Mouse (Mus musculus): Measurements from ENCODE around the gene Usp21. TPM values are rescaled to one million over a fixed set of nuclear protein-coding genes. Genes with fewer than 3 reads are reported as not detected.
"Not testable (repeated sequence)": the region's sequence is repeated elsewhere in the genome, so short reads cannot be mapped to it uniquely, and the experiment has no call there.

Gene Usp21
- polyA plus RNA-seq, 1 experiment: not detected

- 23% methylated on average over 26 of the region's 26 CpGs for WGBS
- H3K4me3 ChIP-seq (ENCODE audit: insufficient read depth, low read depth, low read length): peak within 1 kb of the TSS; percentile 3
- peak within 1 kb of the TSS; percentile 48; the same call in 1 of the 2 replicates for H3K27ac ChIP-seq (ENCODE audit: insufficient read depth, low read depth, low read length)
- H3K4me1 ChIP-seq (ENCODE audit: control insufficient read depth, insufficient read depth, low read length): peaks cover 39% of the 10 kb centered on the region
- TF ChIP-seq POLR2A (IDR thresholded peaks at IDR 0.05; ENCODE audit: insufficient read depth, low read depth, low read length) (no peak), CTCF (IDR thresholded peaks at IDR 0.05; ENCODE audit: insufficient read depth, low read depth, low read length) (no peak)
These were observed 36.9 kb downstream of the Usp21 start, which contains the start of gene Ndufs2 for GRCm38 (mm10) chr1:171250680-171251593. Ndufs2 (minus strand) TSS chr1:171251388.

GRCm38 (mm10) chr1:171249913-171250600 lies 37.7 kb downstream of the Usp21 start, which contains the start of gene Adamts4:
Adamts4 (plus strand) TSS chr1:171250421.
- TF ChIP-seq CTCF (IDR thresholded peaks at IDR 0.05; ENCODE audit: insufficient read depth, low read depth, low read length) (no peak), POLR2A (IDR thresholded peaks at IDR 0.05; ENCODE audit: insufficient read depth, low read depth, low read length) (no peak)
- Histone ChIP-seq H3K4me3 (ENCODE audit: insufficient read depth, low read depth, low read length) (peak within 1 kb of the TSS; percentile 3), H3K4me1 (ENCODE audit: control insufficient read depth, insufficient read depth, low read length) (peaks cover 43% of the 10 kb centered on the region), H3K27ac (ENCODE audit: insufficient read depth, low read depth, low read length) (no peak within 1 kb of the TSS)
- WGBS: 5% methylated on average over 5 of the region's 5 CpGs

GRCm38 (mm10) chr1:171248386-171249226 lies 39.2 kb downstream of the Usp21 start:
- Histone ChIP-seq H3K4me1 (ENCODE audit: control insufficient read depth, insufficient read depth, low read length) (peaks cover 44% of the 10 kb centered on the region), H3K4me3 (ENCODE audit: insufficient read depth, low read depth, low read length) (no peak overlapping the region), H3K27ac (ENCODE audit: insufficient read depth, low read depth, low read length) (no peak overlapping the region)
- 59% methylated on average over 3 of the region's 3 CpGs for WGBS
- TF ChIP-seq CTCF (IDR thresholded peaks at IDR 0.05; ENCODE audit: insufficient read depth, low read depth, low read length) (no peak), POLR2A (IDR thresholded peaks at IDR 0.05; ENCODE audit: insufficient read depth, low read depth, low read length) (no peak)

- H3K4me3 ChIP-seq (ENCODE audit: insufficient read depth, low read depth, low read length): no peak overlapping the region
- peak overlapping the region; percentile 60; the same call in 1 of the 2 replicates for H3K27ac ChIP-seq (ENCODE audit: insufficient read depth, low read depth, low read length)
- no peak for TF ChIP-seq CTCF (IDR thresholded peaks at IDR 0.05; ENCODE audit: insufficient read depth, low read depth, low read length)
- TF ChIP-seq POLR2A (IDR thresholded peaks at IDR 0.05; ENCODE audit: insufficient read depth, low read depth, low read length): no peak
- peaks cover 44% of the 10 kb centered on the region for H3K4me1 ChIP-seq (ENCODE audit: control insufficient read depth, insufficient read depth, low read length)
- 23% methylated on average over 4 of the region's 4 CpGs for WGBS
These were observed 39.9 kb downstream of the Usp21 start for GRCm38 (mm10) chr1:171247916-171248315.

GRCm38 (mm10) chr1:171247453-171247841 lies 40.3 kb downstream of the Usp21 start:
- peak overlapping the region; percentile 60 for H3K27ac ChIP-seq (ENCODE audit: insufficient read depth, low read depth, low read length)
- TF ChIP-seq CTCF (IDR thresholded peaks at IDR 0.05; ENCODE audit: insufficient read depth, low read depth, low read length) (no peak), POLR2A (IDR thresholded peaks at IDR 0.05; ENCODE audit: insufficient read depth, low read depth, low read length) (no peak)
- WGBS: 13% methylated on average over 13 of the region's 13 CpGs

GRCm38 (mm10) chr1:171246709-171247452 lies 40.9 kb downstream of the Usp21 start:
- WGBS: under 1% methylated on average over 41 of the region's 41 CpGs
- H3K4me1 ChIP-seq (ENCODE audit: control insufficient read depth, insufficient read depth, low read length): peaks cover 33% of the 10 kb centered on the region
- TF ChIP-seq POLR2A (IDR thresholded peaks at IDR 0.05; ENCODE audit: insufficient read depth, low read depth, low read length) (peak; percentile 78), CTCF (IDR thresholded peaks at IDR 0.05; ENCODE audit: insufficient read depth, low read depth, low read length) (peak; percentile 85)
- peak overlapping the region; percentile 97 for H3K4me3 ChIP-seq (ENCODE audit: insufficient read depth, low read depth, low read length)
- peak overlapping the region; percentile 97 for H3K27ac ChIP-seq (ENCODE audit: insufficient read depth, low read depth, low read length)

More at GRCm38 (mm10) chr1:171247453-171247841, 40.3 kb downstream of the Usp21 start:
- Histone ChIP-seq H3K4me1 (ENCODE audit: control insufficient read depth, insufficient read depth, low read length) (peaks cover 39% of the 10 kb centered on the region), H3K4me3 (ENCODE audit: insufficient read depth, low read depth, low read length) (peak overlapping the region; percentile 41)

- Histone ChIP-seq H3K4me1 (ENCODE audit: control insufficient read depth, insufficient read depth, low read length) (peaks cover 27% of the 10 kb centered on the region), H3K4me3 (ENCODE audit: insufficient read depth, low read depth, low read length) (no peak overlapping the region), H3K27ac (ENCODE audit: insufficient read depth, low read depth, low read length) (no peak overlapping the region)
- 59% methylated on average over 8 of the region's 8 CpGs for WGBS
- TF ChIP-seq CTCF (IDR thresholded peaks at IDR 0.05; ENCODE audit: insufficient read depth, low read depth, low read length) (no peak), POLR2A (IDR thresholded peaks at IDR 0.05; ENCODE audit: insufficient read depth, low read depth, low read length) (no peak)
These were observed 42.4 kb downstream of the Usp21 start for GRCm38 (mm10) chr1:171245353-171245752.

- 79% methylated on average over 12 of the region's 12 CpGs for WGBS
- H3K27ac ChIP-seq (ENCODE audit: insufficient read depth, low read depth, low read length); H3K4me3 ChIP-seq (ENCODE audit: insufficient read depth, low read depth, low read length): not testable (repeated sequence)
- peaks cover 14% of the 10 kb centered on the region for H3K4me1 ChIP-seq (ENCODE audit: control insufficient read depth, insufficient read depth, low read length)
These were observed 45.8 kb downstream of the Usp21 start for GRCm38 (mm10) chr1:171241952-171242351.

Data from olfactory bulb, adult 2 months (tissue).